Mouse (Mus musculus) kidney, postnatal 10 days (tissue): ENCODE data around the gene Slc25a28.

Experiments used
- DNase-seq: peaks from one replicate; pipeline ENCODE4 v3.0.0; 2021; ENCODE audit warnings: mixed read lengths

Gene Slc25a28

GRCm38 (mm10) chr19:43675525-43676400 lies 1.1 kb upstream of the Slc25a28 start:
- peak; percentile 59 for DNase-seq

GRCm38 (mm10) chr19:43674316-43674689 lies 378 bp downstream of the Slc25a28 start:
- no peak for DNase-seq

- DNase-seq = no peak
These were observed 967 bp downstream of the Slc25a28 start for GRCm38 (mm10) chr19:43673513-43674315.

GRCm38 (mm10) chr19:43671054-43671453 lies 3.6 kb downstream of the Slc25a28 start:
- no peak for DNase-seq

- no peak for DNase-seq
These were observed 5.4 kb downstream of the Slc25a28 start for GRCm38 (mm10) chr19:43669136-43669759.

GRCm38 (mm10) chr19:43667430-43667809 lies 7.3 kb downstream of the Slc25a28 start:
- DNase-seq = no peak

GRCm38 (mm10) chr19:43666661-43667429 lies 7.8 kb downstream of the Slc25a28 start:
- no peak for DNase-seq

- peak; percentile 59 for DNase-seq
These were observed 9.1 kb downstream of the Slc25a28 start for GRCm38 (mm10) chr19:43665441-43666048.

- no peak for DNase-seq
These were observed 11.2 kb downstream of the Slc25a28 start for GRCm38 (mm10) chr19:43663471-43663870.

- peak; percentile 70 for DNase-seq
These were observed 12.3 kb downstream of the Slc25a28 start for GRCm38 (mm10) chr19:43662176-43662967.

- DNase-seq = no peak
These were observed 13.9 kb downstream of the Slc25a28 start for GRCm38 (mm10) chr19:43660774-43661173.

GRCm38 (mm10) chr19:43659632-43660031 lies 15.0 kb downstream of the Slc25a28 start:
- no peak for DNase-seq

GRCm38 (mm10) chr19:43655735-43656492 lies 18.8 kb downstream of the Slc25a28 start:
- DNase-seq = peak; percentile 87

GRCm38 (mm10) chr19:43651241-43651785 lies 23.4 kb downstream of the Slc25a28 start:
- no peak for DNase-seq

- no peak for DNase-seq
These were observed 26.3 kb downstream of the Slc25a28 start for GRCm38 (mm10) chr19:43648343-43648742.

- DNase-seq = no peak
These were observed 27.4 kb downstream of the Slc25a28 start for GRCm38 (mm10) chr19:43647261-43647660.

GRCm38 (mm10) chr19:43646852-43647251 lies 27.8 kb downstream of the Slc25a28 start:
- DNase-seq = no peak

- DNase-seq = no peak
These were observed 29.2 kb downstream of the Slc25a28 start for GRCm38 (mm10) chr19:43645508-43645907.

- DNase-seq = no peak
These were observed 31.8 kb downstream of the Slc25a28 start for GRCm38 (mm10) chr19:43642843-43643242.

GRCm38 (mm10) chr19:43641833-43642232 lies 32.8 kb downstream of the Slc25a28 start:
- no peak for DNase-seq
